Mouse (Mus musculus) embryo, embryonic 9.5 days (tissue): ENCODE measurements around the gene Enthd1.
A peak's percentile ranks its signal among the peaks of the same experiment; 100 is the strongest.
"Not testable (repeated sequence)": the region's sequence is repeated elsewhere in the genome, so short reads cannot be mapped to it uniquely, and the experiment has no call there.

Experiments
- DNase-seq: peaks from one replicate; pipeline ENCODE4 v3.0.0-alpha.2; 2017; ENCODE audit errors: extremely low spot score

The Enthd1 gene

GRCm38 (mm10) chr15:80538075-80538474, 26.9 kb downstream of the Enthd1 start:
- no peak for DNase-seq

DNA sequence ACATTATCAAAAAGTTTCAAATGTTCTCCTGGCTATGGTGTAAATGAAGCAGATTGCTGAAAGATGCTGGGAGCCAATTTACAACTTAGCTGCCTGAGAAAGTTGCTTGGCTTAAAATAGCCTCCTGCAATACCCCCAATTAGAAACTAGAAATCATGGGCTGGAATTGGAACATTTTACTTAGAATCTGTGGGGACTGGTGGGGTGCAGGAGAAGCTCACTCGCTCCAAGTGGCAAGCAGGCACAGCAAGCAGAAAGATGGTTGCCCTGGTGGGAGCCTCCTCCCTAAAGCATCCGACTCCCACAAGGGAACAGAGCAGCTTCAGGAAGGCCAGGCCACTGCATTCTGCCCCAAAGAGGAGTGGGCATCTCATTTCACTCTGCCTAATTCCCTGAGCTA, 28.9 kb downstream of the Enthd1 start:
- DNase-seq: no peak

GRCm38 (mm10) chr15:80533274-80533673, 31.7 kb downstream of the Enthd1 start:
- DNase-seq: no peak

GRCm38 (mm10) chr15:80532281-80533072, 32.5 kb downstream of the Enthd1 start:
- no peak for DNase-seq

- DNase-seq: no peak
These were observed 33.9 kb downstream of the Enthd1 start for GRCm38 (mm10) chr15:80531026-80531425.

- peak; percentile 20 for DNase-seq
These were observed 34.7 kb downstream of the Enthd1 start for GRCm38 (mm10) chr15:80529955-80530869.

DNA sequence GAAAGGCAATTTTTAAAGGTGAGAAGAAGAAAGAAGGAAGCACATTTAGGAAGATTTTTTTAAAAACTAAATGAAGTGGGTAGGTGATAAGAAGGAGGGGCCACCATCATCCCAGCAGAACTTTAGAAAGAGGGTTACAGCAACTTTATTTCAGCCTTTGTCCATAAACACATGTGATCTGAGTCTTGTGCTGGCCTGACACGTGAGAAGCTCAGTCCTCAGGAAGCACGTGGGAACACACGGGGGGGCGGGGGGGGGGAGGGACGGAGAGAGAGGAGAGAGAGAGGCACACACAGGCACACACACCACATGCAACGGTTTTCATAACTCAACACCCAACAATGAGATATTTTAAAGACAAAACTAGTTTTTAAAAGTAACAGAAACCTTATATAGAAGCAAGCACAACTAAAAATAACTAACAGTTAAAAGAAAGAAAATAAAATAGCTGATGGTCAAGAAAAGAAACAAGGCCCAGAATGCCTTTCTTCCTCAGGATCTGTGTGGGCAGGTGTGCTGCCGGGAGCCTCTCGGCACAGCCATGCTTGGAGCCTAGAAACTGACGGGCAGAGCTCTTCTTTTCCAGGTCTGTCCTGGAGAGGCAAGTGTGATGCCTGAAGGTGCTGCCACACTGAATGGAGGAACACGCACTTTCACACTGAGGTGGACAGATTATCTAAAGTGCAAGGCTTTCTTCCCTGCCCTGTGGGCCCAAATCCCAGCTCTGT, 43.1 kb downstream of the Enthd1 start:
- DNase-seq: no peak

DNA sequence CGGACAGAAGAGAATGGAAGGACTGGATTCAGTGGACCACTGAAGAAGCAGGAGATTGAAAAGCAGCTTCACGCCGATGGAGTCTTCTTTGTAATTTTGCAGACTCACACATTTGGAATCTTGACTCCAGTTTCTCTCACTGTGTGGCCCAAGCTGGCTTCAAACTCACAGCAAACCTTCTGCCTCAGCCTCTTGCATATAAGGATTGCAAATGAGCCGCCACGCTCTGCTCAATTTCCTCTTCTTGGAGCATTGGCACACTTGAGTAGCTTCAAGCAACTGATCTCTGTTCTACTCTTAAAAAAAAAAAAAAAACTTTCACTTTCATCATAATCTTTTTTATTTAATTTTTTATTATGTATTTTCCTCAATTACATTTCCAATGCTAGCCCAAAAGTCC, 45.0 kb downstream of the Enthd1 start:
- DNase-seq: no peak

DNA sequence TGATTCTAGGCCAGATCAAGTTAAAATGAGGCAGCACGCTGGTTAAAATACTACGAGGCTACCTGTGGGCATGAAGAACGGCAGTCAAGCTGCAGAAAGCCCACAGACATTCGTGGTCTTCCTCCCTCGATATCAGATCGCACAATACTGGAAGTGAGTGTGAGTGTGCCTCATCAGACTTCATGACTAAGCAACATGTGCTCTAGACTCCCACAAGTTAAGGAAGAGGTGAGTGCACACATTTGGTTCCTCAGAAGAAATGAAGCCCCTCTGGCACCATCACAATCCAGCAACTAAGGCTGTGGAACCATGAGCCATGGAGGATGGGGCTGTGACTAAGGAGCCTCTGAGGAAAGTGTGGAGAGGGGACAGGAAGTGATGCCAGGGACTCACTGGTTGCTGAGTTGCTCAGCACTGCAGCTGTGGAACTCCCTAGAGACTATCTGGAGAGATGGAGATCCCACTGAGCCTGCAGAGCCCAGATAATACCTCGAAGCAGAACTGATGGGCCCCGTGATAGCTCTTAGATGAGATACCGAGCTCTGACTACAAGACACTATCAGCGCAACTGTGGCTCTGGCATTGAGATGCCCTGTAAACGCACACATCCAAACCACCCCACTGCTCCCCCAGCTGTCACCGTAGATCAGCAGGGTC, 46.3 kb downstream of the Enthd1 start:
- no peak for DNase-seq

GRCm38 (mm10) chr15:80517996-80518395, 47.0 kb downstream of the Enthd1 start:
- DNase-seq: no peak

GRCm38 (mm10) chr15:80516525-80516924, 48.4 kb downstream of the Enthd1 start:
- DNase-seq: no peak

GRCm38 (mm10) chr15:80505086-80505485, 59.9 kb downstream of the Enthd1 start:
- no peak for DNase-seq

GRCm38 (mm10) chr15:80503155-80503554, 61.8 kb downstream of the Enthd1 start:
- DNase-seq: not testable (repeated sequence)

- DNase-seq: no peak
These were observed 62.2 kb downstream of the Enthd1 start for GRCm38 (mm10) chr15:80502741-80503140.

- no peak for DNase-seq
These were observed 63.6 kb downstream of the Enthd1 start for GRCm38 (mm10) chr15:80501106-80502096.

GRCm38 (mm10) chr15:80500426-80500825, 64.5 kb downstream of the Enthd1 start:
- DNase-seq: no peak

DNA sequence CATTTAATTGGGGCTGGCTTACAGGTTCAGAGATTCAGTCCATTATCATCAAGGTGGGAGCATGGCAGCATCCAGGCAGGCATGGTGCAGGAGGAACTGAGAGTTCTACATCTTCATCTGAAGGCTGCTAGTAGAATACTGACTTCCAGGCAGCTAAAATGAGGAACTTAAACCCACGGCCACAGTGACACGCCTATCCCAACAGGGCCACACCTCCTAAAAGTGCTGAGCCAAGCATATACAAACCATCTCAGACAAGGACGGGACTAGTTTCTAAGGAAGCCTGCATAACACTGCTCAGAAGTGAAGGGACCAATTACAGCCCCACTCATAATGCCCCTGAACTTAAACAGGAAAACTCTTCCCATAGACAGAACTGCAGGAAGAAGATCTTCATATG, 67.2 kb downstream of the Enthd1 start:
- DNase-seq: not testable (repeated sequence)

GRCm38 (mm10) chr15:80491505-80491904, 73.5 kb downstream of the Enthd1 start:
- DNase-seq: no peak

DNA sequence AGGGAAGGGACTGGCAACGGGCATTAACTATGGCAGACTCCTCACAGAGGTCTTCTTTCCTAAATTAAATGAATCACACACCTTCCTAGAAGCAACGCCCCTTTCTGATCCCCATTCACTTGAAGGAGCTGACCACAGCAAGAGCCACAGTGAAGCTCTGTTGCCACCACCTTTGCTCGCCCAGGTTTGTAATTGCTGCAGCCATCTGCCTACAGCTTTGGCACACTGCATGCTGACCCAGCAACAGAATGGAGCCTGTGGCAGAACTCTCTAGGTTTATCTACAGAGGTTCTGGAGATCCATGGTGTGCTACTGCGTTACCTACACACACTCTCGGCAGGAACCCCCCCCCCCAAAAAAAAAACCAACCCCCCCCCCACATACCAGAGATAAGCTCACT, 74.8 kb downstream of the Enthd1 start:
- DNase-seq: no peak

DNA sequence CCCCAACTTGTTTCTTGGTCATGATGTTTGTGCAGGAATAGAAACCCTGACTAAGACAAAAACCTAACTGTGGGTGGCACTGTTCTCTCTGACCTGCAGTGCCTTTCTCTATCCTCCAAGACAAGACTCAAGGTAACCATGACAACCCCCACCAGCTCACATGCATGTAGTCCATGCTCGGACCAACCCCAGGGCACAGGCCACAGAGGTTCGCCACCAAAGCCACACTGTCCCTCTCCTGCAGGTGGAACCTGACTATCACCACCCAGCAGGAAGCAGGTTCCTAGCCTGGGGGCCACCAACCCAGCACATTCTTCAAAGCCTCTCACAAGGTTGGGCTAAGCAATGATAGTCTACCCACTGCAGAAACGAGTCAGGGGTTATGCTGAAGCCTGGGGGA, 76.3 kb downstream of the Enthd1 start:
- no peak for DNase-seq
